Mouse (Mus musculus) hindbrain, embryonic 10.5 days (tissue): ENCODE results near the gene Gtf2f2. TPM values are rescaled to one million over a fixed set of nuclear protein-coding genes. Genes with fewer than 3 reads are reported as not detected.

Experiments used
- DNase-seq: peaks from one replicate; pipeline ENCODE4 v3.0.0-alpha.2; 2017; ENCODE audit warnings: low spot score
- H3K27ac ChIP-seq: fragments of 300-500 bp; sonication (generic); 2 replicates; pipeline ENCODE4 v1.5.1; 2016; ENCODE audit warnings: mild to moderate bottlenecking, moderate library complexity
- H3K27me3 ChIP-seq: fragments of 300-500 bp; sonication (generic); 2 replicates; pipeline ENCODE4 v1.6.1; 2016; ENCODE audit warnings: mild to moderate bottlenecking; ENCODE audit not compliant: poor library complexity, insufficient read depth, severe bottlenecking
- H3K36me3 ChIP-seq: fragments of 300-500 bp; sonication (generic); 2 replicates; pipeline ENCODE4 v1.6.1; 2016; ENCODE audit warnings: mild to moderate bottlenecking, moderate library complexity
- H3K4me1 ChIP-seq: fragments of 300-500 bp; sonication (generic); replicated peaks from 2 replicates; pipeline ENCODE4 v1.6.1; 2016; ENCODE audit warnings: mild to moderate bottlenecking
- H3K4me3 ChIP-seq: fragments of 300-500 bp; sonication (generic); 2 replicates; pipeline ENCODE4 v1.5.1; 2016; ENCODE audit warnings: mild to moderate bottlenecking, moderate library complexity
- H3K9me3 ChIP-seq: fragments of 300-500 bp; sonication (generic); 2 replicates; pipeline ENCODE4 v1.6.1; 2016; ENCODE audit warnings: mild to moderate bottlenecking, moderate library complexity
- WGBS: fragments of 180-500 bp; shearing (Covaris S2); methylation state at CpG from one replicate; pipeline ENCODE4 v1.1.7; 2016; 5-methylcytosine and 5-hydroxymethylcytosine counted together
- polyA plus RNA-seq: library from polyadenylated mRNA; unstranded; fragments of >200 nt; fragmentation: Nextera tagmentation; extraction: Ambion mirVana; gene quantifications from 2 replicates; pipeline ENCODE4 v1.2.1, GENCODE M21; 2016

Gene Gtf2f2
- polyA plus RNA-seq, 1 experiment from 2014 or later: 47.8 TPM

DNA sequence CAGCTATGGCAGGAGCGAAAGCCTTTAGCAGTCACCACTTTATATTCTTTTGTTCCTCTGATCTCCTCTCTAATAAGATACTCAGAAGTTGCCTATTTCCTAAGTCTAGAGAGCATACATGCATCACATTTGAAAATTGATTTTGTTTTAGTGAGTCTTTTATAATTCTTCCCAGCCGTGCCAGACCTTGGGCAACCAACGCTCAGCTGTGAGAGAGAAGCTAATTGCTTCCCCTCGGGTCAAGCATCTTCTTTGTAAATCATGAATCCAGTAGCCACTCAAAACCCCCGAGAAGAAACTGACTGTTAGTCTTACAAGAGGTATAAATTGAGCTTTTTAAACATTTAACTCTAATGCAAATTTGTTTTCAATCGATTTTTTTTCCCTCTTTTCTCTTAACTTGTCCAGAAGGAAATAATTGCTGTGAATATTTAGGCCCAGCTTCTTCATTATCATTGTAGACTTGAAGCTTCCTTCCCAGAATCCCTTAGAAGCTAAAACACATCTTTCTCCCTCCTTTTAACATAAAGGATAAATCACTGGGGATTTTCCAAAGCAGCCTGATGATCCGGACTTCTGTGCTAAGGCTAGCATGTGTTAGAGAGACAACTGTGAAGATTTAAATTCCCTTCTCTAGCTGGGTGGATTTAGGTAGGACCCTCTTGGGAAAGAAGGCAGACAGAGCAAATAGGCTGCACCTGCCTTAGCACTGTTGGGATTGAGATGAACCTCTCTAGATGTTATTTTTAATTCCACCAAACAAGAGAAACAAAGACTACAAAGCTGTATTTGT is 10.5 kb upstream of the Gtf2f2 start:
- 74% methylated on average over 7 of the region's 7 CpGs for WGBS
- Histone ChIP-seq H3K27ac (no peak overlapping the region), H3K4me3 (no peak overlapping the region), H3K36me3 (no peaks in the 10 kb centered on the region), H3K4me1 (no peaks in the 10 kb centered on the region; the same call in 1 of the 2 replicates), H3K27me3 (no peaks in the 10 kb centered on the region), H3K9me3 (no peaks in the 10 kb centered on the region)
- DNase-seq: no peak

- WGBS: 85% methylated on average over 5 of the region's 5 CpGs
- Histone ChIP-seq H3K9me3 (no peaks in the 10 kb centered on the region), H3K4me1 (no peaks in the 10 kb centered on the region; the same call in 1 of the 2 replicates), H3K27ac (no peak overlapping the region; the same call in 1 of the 2 replicates), H3K27me3 (no peaks in the 10 kb centered on the region), H3K4me3 (no peak overlapping the region), H3K36me3 (no peaks in the 10 kb centered on the region)
- no peak for DNase-seq
Measured at GRCm38 (mm10) chr14:76020259-76020785, 9.7 kb upstream of the Gtf2f2 start.

DNA sequence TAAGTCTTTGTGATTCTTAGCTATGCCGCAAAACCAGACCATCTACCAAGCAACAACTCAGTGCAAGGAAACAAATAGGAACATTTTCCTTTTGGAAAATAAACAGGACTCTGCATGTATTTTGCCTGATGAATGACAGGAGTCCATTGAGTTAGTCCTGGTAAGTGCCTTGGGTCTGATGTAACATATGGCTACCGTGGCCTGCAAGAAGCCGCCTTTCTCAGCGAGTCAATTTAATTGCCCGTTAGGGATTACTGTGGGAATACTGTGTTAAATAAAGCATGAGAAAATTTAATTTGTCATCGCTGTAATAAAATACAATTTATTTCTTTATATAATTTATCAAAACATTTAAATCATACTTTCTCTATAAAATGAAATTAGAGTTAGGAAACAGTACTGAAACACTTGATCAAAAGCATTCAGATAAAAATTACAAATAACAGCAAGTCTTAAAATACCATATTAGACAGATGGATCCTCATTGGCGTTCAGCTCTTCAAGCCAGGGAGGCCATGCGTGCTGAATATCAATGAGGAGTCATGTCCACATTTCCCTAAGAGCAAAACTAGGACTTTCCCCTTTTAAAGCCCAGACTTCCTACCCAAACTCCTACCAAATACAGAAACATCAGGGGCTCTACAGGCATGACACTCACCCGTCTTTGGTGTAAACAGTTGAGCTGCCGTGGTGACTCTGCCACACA is 7.3 kb upstream of the Gtf2f2 start:
- no peaks in the 10 kb centered on the region for H3K27me3 ChIP-seq
- no peak overlapping the region for H3K27ac ChIP-seq
- H3K36me3 ChIP-seq: no peaks in the 10 kb centered on the region
- 78% methylated on average over 10 of the region's 10 CpGs for WGBS
- H3K4me3 ChIP-seq: no peak overlapping the region
- no peaks in the 10 kb centered on the region for H3K9me3 ChIP-seq
- H3K4me1 ChIP-seq: no peaks in the 10 kb centered on the region; the same call in 1 of the 2 replicates
- DNase-seq: no peak

DNA sequence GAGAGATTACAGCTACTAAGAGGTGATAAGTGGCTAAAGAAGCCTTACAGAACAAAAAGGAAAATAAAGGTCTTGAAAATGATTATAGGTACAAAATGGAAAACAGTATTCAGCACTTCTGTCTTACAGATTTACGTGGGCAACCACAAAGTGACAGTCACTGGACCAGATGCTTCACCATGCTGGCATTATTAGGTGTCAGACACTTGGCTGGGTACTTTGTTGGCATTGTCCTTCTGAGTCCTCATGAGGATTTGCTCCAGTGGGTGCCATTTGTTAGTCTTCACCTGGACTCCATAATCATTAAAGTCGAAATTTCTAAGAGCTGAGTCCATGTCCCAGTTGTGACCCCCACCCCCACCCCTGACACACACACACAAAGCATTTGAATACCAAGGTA is 3.7 kb upstream of the Gtf2f2 start:
- H3K4me1 ChIP-seq: peaks cover 14% of the 10 kb centered on the region
- DNase-seq: no peak
- no peak overlapping the region for H3K27ac ChIP-seq
- no peaks in the 10 kb centered on the region for H3K9me3 ChIP-seq
- 51% methylated on average over 2 of the region's 2 CpGs for WGBS
- no peak overlapping the region for H3K4me3 ChIP-seq
- H3K27me3 ChIP-seq: no peaks in the 10 kb centered on the region
- no peaks in the 10 kb centered on the region for H3K36me3 ChIP-seq

GRCm38 (mm10) chr14:76011062-76011457 is 395 bp upstream of the Gtf2f2 start:
- Histone ChIP-seq H3K36me3 (peaks cover 11% of the 10 kb centered on the region), H3K4me3 (peak overlapping the region; percentile 82), H3K9me3 (no peaks in the 10 kb centered on the region), H3K27me3 (no peaks in the 10 kb centered on the region), H3K27ac (peak overlapping the region; percentile 88), H3K4me1 (peaks cover 21% of the 10 kb centered on the region)
- DNase-seq: no peak
- WGBS: 31% methylated on average over 7 of the region's 7 CpGs

DNA sequence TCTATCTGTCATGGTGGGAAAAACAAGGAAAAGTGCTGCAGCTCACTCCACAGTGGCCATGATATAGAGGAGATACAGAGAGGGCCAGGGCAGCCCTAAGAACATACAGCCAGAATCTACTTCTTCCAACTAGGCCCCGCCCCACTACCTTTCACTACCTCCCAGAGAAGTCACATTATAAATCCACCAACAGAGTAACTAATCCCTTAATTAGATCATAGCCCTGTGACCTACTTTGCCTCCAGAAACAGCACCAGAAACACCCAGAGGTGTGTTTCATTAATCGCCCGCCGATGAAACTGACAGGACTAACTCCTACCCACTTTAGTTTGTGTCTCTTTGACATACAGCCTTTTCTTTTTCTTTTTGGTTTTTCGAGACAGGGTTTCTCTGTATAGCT is 1.5 kb downstream of the Gtf2f2 start:
- Histone ChIP-seq H3K27me3 (no peaks in the 10 kb centered on the region), H3K9me3 (no peaks in the 10 kb centered on the region), H3K27ac (no peak overlapping the region), H3K4me3 (peak overlapping the region; percentile 82), H3K4me1 (peaks cover 21% of the 10 kb centered on the region), H3K36me3 (peaks cover 24% of the 10 kb centered on the region)
- no peak for DNase-seq
- WGBS: 89% methylated on average over 5 of the region's 5 CpGs

GRCm38 (mm10) chr14:76008174-76008573 is 2.5 kb downstream of the Gtf2f2 start:
- WGBS: 87% methylated on average over 1 of the region's 1 CpGs
- no peak for DNase-seq
- peaks cover 31% of the 10 kb centered on the region for H3K36me3 ChIP-seq
- H3K27me3 ChIP-seq: no peaks in the 10 kb centered on the region
- no peaks in the 10 kb centered on the region for H3K9me3 ChIP-seq
- peaks cover 21% of the 10 kb centered on the region for H3K4me1 ChIP-seq
- H3K27ac ChIP-seq: no peak overlapping the region
- H3K4me3 ChIP-seq: no peak overlapping the region

GRCm38 (mm10) chr14:76005011-76005410 is 5.7 kb downstream of the Gtf2f2 start:
- Histone ChIP-seq H3K9me3 (no peaks in the 10 kb centered on the region), H3K36me3 (peaks cover 42% of the 10 kb centered on the region), H3K27me3 (no peaks in the 10 kb centered on the region), H3K27ac (no peak overlapping the region), H3K4me3 (no peak overlapping the region), H3K4me1 (peaks cover 14% of the 10 kb centered on the region)
- no peak for DNase-seq
- WGBS: 95% methylated on average over 4 of the region's 4 CpGs

DNA sequence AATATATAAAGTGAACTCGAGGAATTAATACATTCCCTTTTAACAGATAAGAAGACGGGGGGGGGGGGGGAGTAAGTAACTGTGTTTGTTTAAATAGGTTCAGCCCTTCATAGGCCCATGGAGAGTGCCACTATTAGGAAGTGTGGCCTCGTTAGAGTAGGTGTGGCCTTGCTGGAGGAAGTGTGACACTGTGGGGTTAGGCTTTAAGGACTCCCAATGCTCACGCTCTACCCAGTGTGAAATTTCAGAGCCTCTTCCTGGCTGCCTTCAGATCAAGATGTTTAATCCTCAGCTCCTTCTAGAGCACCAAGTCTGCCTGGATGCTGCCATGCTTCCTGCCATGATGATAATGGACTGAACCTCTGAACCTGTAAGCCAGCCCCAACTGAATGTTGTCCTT is 8.9 kb downstream of the Gtf2f2 start:
- peaks cover 37% of the 10 kb centered on the region for H3K36me3 ChIP-seq
- H3K27ac ChIP-seq: no peak overlapping the region
- H3K4me3 ChIP-seq: no peak overlapping the region
- no peaks in the 10 kb centered on the region for H3K9me3 ChIP-seq
- no peak for DNase-seq
- no peaks in the 10 kb centered on the region for H3K4me1 ChIP-seq
- no peaks in the 10 kb centered on the region for H3K27me3 ChIP-seq
- WGBS: 87% methylated on average over 4 of the region's 4 CpGs

- H3K36me3 ChIP-seq: peaks cover 22% of the 10 kb centered on the region; the same call in 1 of the 2 replicates
- no peak overlapping the region for H3K4me3 ChIP-seq
- no peaks in the 10 kb centered on the region for H3K9me3 ChIP-seq
- 65% methylated on average over 1 of the region's 1 CpGs for WGBS
- DNase-seq: no peak
- H3K4me1 ChIP-seq: no peaks in the 10 kb centered on the region
- no peak overlapping the region for H3K27ac ChIP-seq
- no peaks in the 10 kb centered on the region for H3K27me3 ChIP-seq
Measured at GRCm38 (mm10) chr14:75998082-75998481, 12.6 kb downstream of the Gtf2f2 start.

DNA sequence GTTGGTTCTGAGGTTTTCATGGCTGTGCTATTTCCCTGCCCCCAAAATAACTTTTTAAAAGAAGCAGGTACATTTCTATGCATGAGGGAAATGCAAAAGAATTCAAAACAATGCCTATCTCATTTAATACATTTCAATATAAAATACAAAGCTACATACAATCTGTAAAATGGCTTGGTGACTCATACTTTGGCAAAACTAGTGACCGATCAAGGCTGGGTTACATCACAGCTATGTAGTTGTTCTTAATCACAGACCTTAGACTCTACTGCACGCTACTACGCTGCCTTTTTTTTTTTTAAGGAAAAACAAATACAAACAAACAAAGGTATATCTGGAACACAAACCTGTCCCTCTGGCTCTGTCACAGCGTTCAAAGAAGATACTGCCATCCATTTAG is 18.3 kb downstream of the Gtf2f2 start:
- H3K36me3 ChIP-seq: peaks cover 19% of the 10 kb centered on the region; the same call in 1 of the 2 replicates
- no peaks in the 10 kb centered on the region for H3K4me1 ChIP-seq
- H3K27me3 ChIP-seq: no peaks in the 10 kb centered on the region
- no peak overlapping the region for H3K27ac ChIP-seq
- WGBS: 94% methylated on average over 4 of the region's 4 CpGs
- H3K9me3 ChIP-seq: no peaks in the 10 kb centered on the region
- H3K4me3 ChIP-seq: no peak overlapping the region
- DNase-seq: no peak

GRCm38 (mm10) chr14:75990936-75991335 is 19.7 kb downstream of the Gtf2f2 start:
- H3K4me3 ChIP-seq: no peak overlapping the region

DNA sequence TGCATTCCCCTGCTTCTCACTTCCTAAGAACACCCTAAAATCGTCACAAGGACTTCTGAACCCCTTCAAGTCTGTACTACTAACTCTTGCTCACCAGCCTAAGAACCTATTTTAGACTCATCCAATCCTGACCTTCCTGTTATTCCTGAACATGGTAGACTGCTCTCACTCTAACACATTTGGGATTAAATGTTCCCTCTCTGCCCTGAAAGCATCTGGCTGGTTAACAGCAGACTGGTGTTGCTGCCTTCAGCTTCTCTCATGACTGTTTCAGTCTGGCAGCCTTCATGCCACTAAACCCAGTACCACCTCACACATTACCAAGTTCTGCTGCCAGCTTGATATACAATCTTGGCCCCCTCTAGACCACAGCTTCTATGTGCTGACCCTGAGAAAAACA is 21.5 kb downstream of the Gtf2f2 start:
- no peak for DNase-seq
- Histone ChIP-seq H3K4me3 (no peak overlapping the region), H3K4me1 (peaks cover 6% of the 10 kb centered on the region; the same call in 1 of the 2 replicates), H3K9me3 (no peaks in the 10 kb centered on the region), H3K27me3 (no peaks in the 10 kb centered on the region), H3K27ac (no peak overlapping the region), H3K36me3 (peaks cover 9% of the 10 kb centered on the region; the same call in 1 of the 2 replicates)
- WGBS: 89% methylated on average over 1 of the region's 1 CpGs

More at GRCm38 (mm10) chr14:75990936-75991335, 19.7 kb downstream of the Gtf2f2 start:
- WGBS: 91% methylated on average over 6 of the region's 6 CpGs
- Histone ChIP-seq H3K9me3 (no peaks in the 10 kb centered on the region), H3K36me3 (peaks cover 19% of the 10 kb centered on the region; the same call in 1 of the 2 replicates), H3K4me1 (no peaks in the 10 kb centered on the region), H3K27me3 (no peaks in the 10 kb centered on the region), H3K27ac (no peak overlapping the region)
- no peak for DNase-seq
